Mouse (Mus musculus) brain, embryonic 14.5 days (tissue): ENCODE measurements at regions not wholly inside any gene's neighbourhood (a gene's known extent, or its start where the extent isn't known, plus 50 kb on each side); places are given as distances from the start of the nearest gene placed in this dataset.

Source experiments
- CTCF ChIP-seq: fragments of 200-500 bp; IDR thresholded peaks from 2 replicates; pipeline ENCODE4 v1.5.1; 2012; ENCODE audit warnings: inconsistent platforms, mild to moderate bottlenecking, moderate library complexity, borderline replicate concordance; ENCODE audit not compliant: insufficient read depth, insufficient read length; ENCODE audit errors: extremely low read depth
- POLR2A ChIP-seq: fragments of 200-500 bp; IDR thresholded peaks from 2 replicates; pipeline ENCODE4 v1.6.1; 2012; ENCODE audit warnings: mild to moderate bottlenecking, inconsistent platforms, borderline replicate concordance; ENCODE audit not compliant: poor library complexity, insufficient read depth, insufficient read length, severe bottlenecking; ENCODE audit errors: extremely low read depth

GRCm38 (mm10) chr8:117853408-117853807 is 51.7 kb upstream of the Mphosph6 start:
- TF ChIP-seq CTCF = no peak
- TF ChIP-seq POLR2A = no peak
